Mouse (Mus musculus) liver, embryonic 15.5 days (tissue): Measurements from ENCODE around the gene Dennd1c. TPM values are rescaled to one million over a fixed set of nuclear protein-coding genes. Genes with fewer than 3 reads are reported as not detected.
"Not testable (repeated sequence)": the region's sequence is repeated elsewhere in the genome, so short reads cannot be mapped to it uniquely, and the experiment has no call there.

Experiments
- ATAC-seq: fragments of 200-750 bp; cut with Nextera tagmentation; 2 replicates; pipeline ENCODE4 v1.8.0; 2017; ENCODE audit warnings: moderate number of reproducible peaks, mild to moderate bottlenecking, moderate library complexity; ENCODE audit not compliant: insufficient read depth
- H3K27ac ChIP-seq: fragments of 300-500 bp; sonication (generic); replicated peaks from 2 replicates; pipeline ENCODE4 v1.5.1; 2015; ENCODE audit warnings: mild to moderate bottlenecking, inconsistent platforms
- H3K27me3 ChIP-seq: fragments of 300-500 bp; sonication (generic); 2 replicates; pipeline ENCODE4 v1.6.1; 2015; ENCODE audit warnings: mild to moderate bottlenecking, inconsistent platforms
- H3K36me3 ChIP-seq: fragments of 300-500 bp; sonication (generic); replicated peaks from 2 replicates; pipeline ENCODE4 v1.6.1; 2015; ENCODE audit warnings: moderate library complexity, mild to moderate bottlenecking, inconsistent platforms
- H3K4me1 ChIP-seq: fragments of 300-500 bp; sonication (generic); replicated peaks from 2 replicates; pipeline ENCODE4 v1.6.1; 2015; ENCODE audit warnings: inconsistent platforms
- H3K4me2 ChIP-seq: fragments of 300-500 bp; sonication (generic); 2 replicates; pipeline ENCODE4 v1.6.1; 2015; ENCODE audit warnings: moderate library complexity, mild to moderate bottlenecking, inconsistent platforms
- H3K4me3 ChIP-seq: fragments of 300-500 bp; sonication (generic); replicated peaks from 2 replicates; pipeline ENCODE4 v1.5.1; 2015; ENCODE audit warnings: mild to moderate bottlenecking, inconsistent platforms
- H3K9ac ChIP-seq: fragments of 300-500 bp; sonication (generic); 2 replicates; pipeline ENCODE4 v1.6.1; 2015; ENCODE audit warnings: moderate library complexity, mild to moderate bottlenecking, inconsistent platforms
- H3K9me3 ChIP-seq: fragments of 300-500 bp; sonication (generic); replicated peaks from 2 replicates; pipeline ENCODE4 v1.6.1; 2016; ENCODE audit warnings: inconsistent platforms
- WGBS: fragments of 180-500 bp; shearing (Covaris S2); methylation state at CpG from one replicate; pipeline ENCODE4 v1.1.7; 2015; ENCODE audit warnings: mixed read lengths; ENCODE audit not compliant: insufficient replicate concordance; 5-methylcytosine and 5-hydroxymethylcytosine counted together
- polyA plus RNA-seq: library from polyadenylated mRNA; unstranded; fragments of >200 nt; fragmentation: Nextera tagmentation; extraction: Ambion mirVana; gene quantifications from 2 replicates; pipeline ENCODE4 v1.2.1, GENCODE M21; 2015

Gene Dennd1c
- polyA plus RNA-seq, 1 experiment from 2014 or later = 2.6 TPM

DNA sequence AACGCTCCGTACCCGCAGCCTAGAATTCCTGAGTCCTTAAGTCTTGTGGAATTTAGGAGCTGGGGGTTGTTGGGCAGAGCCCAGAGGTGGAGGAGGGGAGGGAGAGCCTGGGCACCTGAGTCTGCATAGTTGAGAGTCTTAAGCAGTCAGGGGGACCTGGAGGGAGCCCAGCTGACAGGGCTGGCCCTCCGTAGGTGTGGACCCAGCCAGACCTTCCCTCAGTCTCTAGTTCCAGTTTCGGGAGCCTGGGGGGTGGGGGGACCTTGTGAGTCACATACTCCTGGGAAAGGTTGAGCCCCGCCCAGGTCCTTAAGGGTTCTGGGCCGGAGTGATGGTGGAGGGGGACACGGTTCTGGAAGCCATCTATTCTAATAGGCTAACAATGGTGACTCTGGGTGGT, 15.3 kb downstream of the Dennd1c start:
- Histone ChIP-seq H3K9ac (0 out of 2 replicates have a peak overlapping the region, but pooled peaks have one; percentile 6), H3K27ac (no peak overlapping the region), H3K4me3 (peak overlapping the region; percentile 50), H3K4me2 (peak overlapping the region; percentile 42), H3K4me1 (peaks cover 51% of the 10 kb centered on the region), H3K9me3 (no peaks in the 10 kb centered on the region), H3K36me3 (no peaks in the 10 kb centered on the region), H3K27me3 (peaks cover 74% of the 10 kb centered on the region)
- 32% methylated on average over 8 of the region's 8 CpGs for WGBS
- no peak for ATAC-seq

DNA sequence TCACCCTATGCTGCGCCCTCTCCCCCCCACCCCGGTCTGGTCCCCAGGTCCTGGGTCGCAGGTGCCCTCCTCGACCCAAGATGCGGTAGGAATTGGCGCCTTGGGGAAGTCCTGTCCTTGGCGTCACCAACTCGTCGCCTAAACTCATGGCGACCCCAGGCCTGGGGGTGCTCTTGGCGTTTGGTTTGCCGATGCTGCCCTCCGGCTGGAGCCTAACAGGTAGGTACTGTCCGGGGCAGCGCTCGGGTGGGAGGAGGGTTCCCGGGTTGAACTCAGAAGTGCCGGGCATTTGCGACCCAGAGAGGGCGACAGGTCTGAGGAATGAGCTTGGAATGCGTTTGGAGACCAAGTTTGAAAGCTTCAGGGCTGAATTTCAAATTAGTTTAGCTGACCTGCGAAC, 15.8 kb downstream of the Dennd1c start:
- Histone ChIP-seq H3K36me3 (no peaks in the 10 kb centered on the region), H3K4me2 (peak overlapping the region; percentile 60), H3K27ac (no peak overlapping the region; the same call in 1 of the 2 replicates), H3K4me3 (peak overlapping the region; percentile 50), H3K27me3 (peaks cover 79% of the 10 kb centered on the region), H3K9ac (0 out of 2 replicates have a peak overlapping the region, but pooled peaks have one; percentile 6), H3K4me1 (peaks cover 53% of the 10 kb centered on the region), H3K9me3 (no peaks in the 10 kb centered on the region)
- 4% methylated on average over 22 of the region's 22 CpGs for WGBS
- no peak for ATAC-seq

DNA sequence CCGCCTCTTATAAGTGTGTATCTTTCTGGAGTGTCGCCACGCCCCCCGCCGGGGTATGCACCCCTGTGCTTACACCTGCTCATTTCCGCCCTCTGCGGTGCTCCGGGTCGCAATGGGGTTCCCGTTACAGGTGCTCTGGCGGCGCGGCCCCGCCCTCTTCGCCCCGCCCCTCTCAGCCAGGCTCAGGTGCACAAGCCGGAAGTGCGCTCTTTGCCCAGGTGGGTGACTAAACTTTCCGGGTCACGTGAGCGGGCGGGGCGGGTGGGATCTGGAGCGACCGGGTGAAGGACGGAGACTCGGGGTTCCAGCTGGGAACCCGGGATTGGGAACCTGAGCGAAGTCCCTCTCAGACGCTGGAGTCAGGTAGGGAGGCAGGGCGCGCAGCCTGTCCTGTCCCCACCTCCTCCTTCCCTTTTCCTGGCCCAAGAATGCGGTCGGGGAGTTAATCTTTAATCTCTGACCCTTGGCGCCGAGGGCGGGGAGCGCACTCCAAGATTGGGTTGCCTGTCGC, 16.2 kb downstream of the Dennd1c start:
- H3K4me2 ChIP-seq = peak overlapping the region; percentile 60
- peak overlapping the region; percentile 50 for H3K4me3 ChIP-seq
- no peaks in the 10 kb centered on the region for H3K9me3 ChIP-seq
- 0 out of 2 replicates have a peak overlapping the region, but pooled peaks have one; percentile 6 for H3K9ac ChIP-seq
- peak; percentile 17; the same call in 1 of the 2 replicates for ATAC-seq
- peaks cover 79% of the 10 kb centered on the region for H3K27me3 ChIP-seq
- no peaks in the 10 kb centered on the region for H3K36me3 ChIP-seq
- H3K4me1 ChIP-seq = peaks cover 51% of the 10 kb centered on the region
- 2% methylated on average over 39 of the region's 39 CpGs for WGBS
- no peak overlapping the region; the same call in 1 of the 2 replicates for H3K27ac ChIP-seq

DNA sequence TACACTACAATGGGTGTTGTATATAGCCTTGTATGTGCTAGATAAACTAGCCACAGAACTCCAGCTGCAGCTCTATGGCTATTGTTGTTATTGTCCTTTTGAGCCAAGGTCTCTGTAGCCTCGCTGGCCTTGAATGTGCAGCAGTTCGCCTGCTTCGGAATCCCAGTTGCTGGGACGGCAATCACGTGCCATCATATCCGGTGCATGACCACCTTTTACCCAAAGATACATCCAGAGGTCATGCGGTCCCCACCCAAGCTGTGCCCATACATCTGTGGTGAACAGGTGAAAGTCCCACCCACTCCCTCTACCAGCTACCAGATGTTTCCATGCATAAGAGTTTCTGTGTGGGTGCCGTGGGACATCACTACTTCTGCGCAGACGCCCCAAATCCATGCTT, 17.2 kb downstream of the Dennd1c start:
- Histone ChIP-seq H3K9me3 (no peaks in the 10 kb centered on the region), H3K4me3 (peak overlapping the region; percentile 64), H3K36me3 (no peaks in the 10 kb centered on the region), H3K27ac (no peak overlapping the region), H3K4me2 (peak overlapping the region; percentile 91), H3K9ac (no peak overlapping the region), H3K27me3 (peaks cover 79% of the 10 kb centered on the region), H3K4me1 (peaks cover 42% of the 10 kb centered on the region)
- ATAC-seq = no peak
- WGBS = 29% methylated on average over 10 of the region's 10 CpGs

DNA sequence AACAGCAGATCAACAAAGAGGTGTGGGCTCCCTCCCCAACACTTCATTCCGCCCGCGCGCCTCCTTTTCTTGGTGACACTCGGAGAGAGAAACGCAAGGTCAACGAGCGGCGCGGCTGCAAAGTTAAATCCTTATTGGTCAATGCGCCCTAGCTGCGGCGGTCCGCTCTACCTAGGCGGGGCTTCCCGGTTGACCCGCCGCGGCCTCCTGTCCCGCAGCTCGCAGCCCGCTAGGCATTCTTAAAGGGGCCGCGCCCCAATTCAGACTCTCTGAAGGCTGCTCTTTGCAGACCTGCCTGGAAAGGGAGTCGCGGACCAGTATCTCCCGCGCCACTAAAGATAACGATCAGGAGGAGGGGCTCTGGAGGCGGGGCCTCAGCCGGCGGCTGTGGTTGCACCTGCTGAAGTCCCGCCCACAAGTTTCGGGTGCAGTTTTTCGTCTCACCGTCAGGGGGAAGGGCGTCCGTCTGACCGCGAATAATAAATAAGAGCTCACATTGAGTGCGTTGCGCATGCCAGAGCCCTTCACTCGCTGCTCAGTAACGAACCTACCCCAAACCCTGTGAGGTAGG, 18.0 kb downstream of the Dennd1c start:
- H3K9ac ChIP-seq = peak overlapping the region; percentile 66
- peaks cover 42% of the 10 kb centered on the region for H3K4me1 ChIP-seq
- WGBS = under 1% methylated on average over 44 of the region's 44 CpGs
- peak; percentile 80 for ATAC-seq
- H3K27ac ChIP-seq = peak overlapping the region; percentile 75
- H3K36me3 ChIP-seq = no peaks in the 10 kb centered on the region
- H3K4me3 ChIP-seq = peak overlapping the region; percentile 64
- H3K4me2 ChIP-seq = peak overlapping the region; percentile 91
- peaks cover 76% of the 10 kb centered on the region for H3K27me3 ChIP-seq
- H3K9me3 ChIP-seq = no peaks in the 10 kb centered on the region

DNA sequence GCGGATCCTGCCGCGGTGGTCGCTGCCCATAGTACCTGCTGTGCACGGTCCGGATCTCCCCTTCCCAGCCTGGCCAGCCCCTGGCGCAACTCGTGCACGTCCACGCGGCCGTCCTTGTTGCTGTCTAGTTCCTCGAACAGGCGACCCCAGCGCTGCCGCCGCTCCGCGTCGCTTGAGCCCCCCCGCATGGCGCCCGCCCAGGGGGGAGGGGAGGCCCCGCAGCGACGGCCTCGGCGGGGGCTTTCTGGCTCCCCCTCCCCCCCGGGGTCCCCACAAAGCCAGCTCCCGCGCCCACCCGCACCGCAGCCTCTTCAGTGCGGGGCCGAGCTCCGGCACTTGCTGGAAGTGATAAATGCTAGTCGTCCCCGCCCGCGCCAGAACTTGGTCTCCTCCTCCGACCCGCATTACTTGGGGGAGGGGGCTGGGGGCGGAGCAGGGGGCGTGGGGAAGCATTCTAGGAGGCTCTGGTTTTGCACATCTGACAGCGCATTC, 18.8 kb downstream of the Dennd1c start, which contains the start of gene Slc25a23:
TSS of gene Slc25a23 (minus strand) at position 378 of the 492 bp plus-strand sequence.
- peaks cover 42% of the 10 kb centered on the region for H3K4me1 ChIP-seq
- peak within 1 kb of the TSS; percentile 91 for H3K4me2 ChIP-seq
- H3K9ac ChIP-seq = peak within 1 kb of the TSS; percentile 66
- ATAC-seq = peak; percentile 22
- peak within 1 kb of the TSS; percentile 64 for H3K4me3 ChIP-seq
- no peaks in the 10 kb centered on the region for H3K36me3 ChIP-seq
- peaks cover 68% of the 10 kb centered on the region for H3K27me3 ChIP-seq
- peak within 1 kb of the TSS; percentile 75 for H3K27ac ChIP-seq
- H3K9me3 ChIP-seq = no peaks in the 10 kb centered on the region
- 1% methylated on average over 44 of the region's 45 CpGs for WGBS

DNA sequence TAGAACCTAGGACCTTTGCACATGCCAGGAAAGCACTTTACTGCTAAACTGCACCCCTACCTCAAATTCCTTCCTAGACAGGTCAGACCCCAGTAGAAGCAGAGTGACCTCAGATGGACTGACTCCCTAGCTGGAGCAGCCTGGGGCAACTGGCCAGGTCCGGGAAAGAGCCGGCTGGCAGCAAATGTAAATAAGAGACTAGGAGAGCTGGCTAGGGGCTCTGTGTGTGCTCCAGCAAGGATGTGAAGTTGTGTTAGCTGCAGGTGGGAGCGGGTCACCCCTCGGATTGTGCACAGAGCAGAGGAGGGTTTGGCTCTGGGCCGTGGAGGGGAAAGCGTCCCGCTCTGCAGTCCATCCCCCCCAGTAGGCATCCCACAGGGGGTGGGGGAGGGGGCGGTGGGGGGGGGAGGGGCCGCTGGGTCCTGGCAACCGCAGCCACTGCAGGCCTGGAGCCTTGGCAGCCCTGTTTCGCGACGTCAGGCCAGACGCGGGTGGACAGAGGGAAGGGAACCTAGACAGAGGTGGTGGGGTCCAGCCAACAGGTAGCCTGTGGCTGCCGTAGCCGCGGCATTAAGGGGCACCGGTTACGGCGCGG, 19.3 kb downstream of the Dennd1c start, which contains the start of gene Crb3:
TSS of gene Crb3 (plus strand) at position 215 of the 595 bp plus-strand sequence.
- Histone ChIP-seq H3K4me2 (peak within 1 kb of the TSS; percentile 91), H3K4me1 (peaks cover 42% of the 10 kb centered on the region), H3K9ac (peak within 1 kb of the TSS; percentile 66), H3K27ac (peak within 1 kb of the TSS; percentile 75), H3K27me3 (peaks cover 63% of the 10 kb centered on the region), H3K4me3 (peak within 1 kb of the TSS; percentile 64), H3K36me3 (no peaks in the 10 kb centered on the region), H3K9me3 (no peaks in the 10 kb centered on the region)
- no peak for ATAC-seq
- 5% methylated on average over 19 of the region's 22 CpGs for WGBS

DNA sequence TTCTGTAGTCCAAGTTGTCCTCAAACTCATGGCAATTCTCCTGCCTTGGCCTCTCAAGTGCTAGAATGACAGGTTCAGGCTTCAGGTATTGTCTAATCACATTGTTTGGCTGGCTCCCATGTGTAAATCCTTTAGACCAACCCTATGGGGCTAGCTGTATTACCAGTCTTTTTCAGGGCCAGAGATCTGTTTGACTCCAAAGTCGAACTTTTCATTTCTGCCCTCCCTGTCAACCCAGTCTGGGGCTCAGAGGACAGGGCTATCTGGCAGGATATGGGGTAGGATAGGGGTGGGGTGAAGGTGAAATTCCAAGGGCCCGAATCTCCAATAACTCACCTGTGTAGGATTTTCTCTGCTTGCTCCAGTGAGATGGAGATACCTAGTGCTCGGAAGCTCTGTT, 22.1 kb downstream of the Dennd1c start:
- Histone ChIP-seq H3K4me3 (no peak overlapping the region), H3K27me3 (peaks cover 37% of the 10 kb centered on the region), H3K9ac (no peak overlapping the region), H3K9me3 (no peaks in the 10 kb centered on the region), H3K27ac (0 out of 2 replicates have a peak overlapping the region, but pooled peaks have one; percentile 24), H3K4me2 (no peak overlapping the region), H3K36me3 (peaks cover 13% of the 10 kb centered on the region; the same call in 1 of the 2 replicates), H3K4me1 (peaks cover 28% of the 10 kb centered on the region)
- WGBS = 56% methylated on average over 3 of the region's 3 CpGs
- peak; percentile 7; the same call in 1 of the 2 replicates for ATAC-seq

DNA sequence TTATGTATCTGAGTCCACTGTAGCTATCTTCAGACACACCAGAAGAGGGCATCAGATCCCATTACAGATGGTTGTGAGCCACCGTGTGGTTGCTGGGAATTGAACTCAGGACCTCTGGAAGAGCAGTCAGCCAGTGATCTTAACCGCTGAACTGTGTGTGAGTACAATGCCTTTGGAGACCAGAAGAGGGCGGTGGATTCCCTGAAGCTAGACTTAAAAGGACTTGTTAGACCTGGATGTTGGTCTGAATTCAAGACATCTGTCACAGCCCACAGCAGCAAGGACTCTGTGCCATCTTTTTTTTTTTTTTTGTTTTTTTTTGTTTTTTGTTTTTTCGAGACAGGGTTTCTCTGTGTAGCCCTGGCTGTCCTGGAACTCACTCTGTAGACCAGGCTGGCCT, 26.6 kb downstream of the Dennd1c start:
- H3K9ac ChIP-seq, H3K4me1 ChIP-seq, ATAC-seq, H3K27me3 ChIP-seq, H3K4me2 ChIP-seq, H3K4me3 ChIP-seq, H3K27ac ChIP-seq, H3K9me3 ChIP-seq: not testable (repeated sequence)
- 61% methylated on average over 4 of the region's 4 CpGs for WGBS
- H3K36me3 ChIP-seq = peaks cover 17% of the 10 kb centered on the region; the same call in 1 of the 2 replicates

DNA sequence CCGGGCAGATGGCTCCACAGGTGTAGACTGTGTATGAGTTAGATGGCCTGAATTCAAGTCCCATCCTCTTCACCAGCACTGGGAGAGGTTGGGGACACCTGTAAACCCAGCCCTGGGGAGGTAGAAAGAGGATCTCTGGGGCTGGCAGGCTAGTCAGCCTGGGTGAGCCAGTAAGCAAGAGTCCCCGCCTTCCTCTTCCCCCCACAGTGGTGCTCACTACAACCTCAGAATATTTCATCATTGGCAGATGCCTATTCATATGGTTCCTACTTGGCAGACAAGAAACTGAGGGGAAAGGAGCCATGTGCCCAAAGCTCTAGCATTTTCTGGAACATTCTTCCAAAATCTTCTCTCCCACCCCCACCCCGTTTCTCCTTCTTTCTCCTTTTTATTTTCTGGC, 29.5 kb downstream of the Dennd1c start:
- no peak for ATAC-seq
- Histone ChIP-seq H3K27ac (no peak overlapping the region), H3K4me3 (no peak overlapping the region), H3K9me3 (no peaks in the 10 kb centered on the region), H3K36me3 (peaks cover 20% of the 10 kb centered on the region; the same call in 1 of the 2 replicates), H3K4me2 (no peak overlapping the region), H3K4me1 (no peaks in the 10 kb centered on the region), H3K27me3 (no peaks in the 10 kb centered on the region), H3K9ac (no peak overlapping the region)
- WGBS = 61% methylated on average over 3 of the region's 3 CpGs

DNA sequence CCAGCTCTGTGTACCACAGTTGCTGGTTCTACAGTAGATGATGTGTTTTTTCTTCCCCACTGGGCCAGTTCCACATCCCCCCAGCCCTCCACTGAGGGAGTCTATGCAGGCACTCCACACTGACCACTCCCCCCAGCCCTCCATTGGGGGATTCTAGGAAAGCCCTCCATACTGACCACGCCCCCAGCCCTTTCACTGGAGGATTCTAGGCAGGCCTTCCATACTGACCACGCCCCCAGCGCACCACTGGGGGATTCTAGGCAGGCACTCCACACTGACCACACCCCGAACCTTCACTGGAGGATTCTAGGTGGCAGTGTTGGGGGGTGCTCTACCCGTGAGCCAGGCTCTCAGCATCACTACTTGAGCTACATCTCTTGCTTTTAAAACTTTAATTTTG, 30.9 kb downstream of the Dennd1c start:
- ATAC-seq = 0 out of 2 replicates have a peak, but pooled peaks have one; percentile 22
- no peak overlapping the region for H3K4me3 ChIP-seq
- 36% methylated on average over 5 of the region's 5 CpGs for WGBS
- peaks cover 9% of the 10 kb centered on the region; the same call in 1 of the 2 replicates for H3K36me3 ChIP-seq
- no peaks in the 10 kb centered on the region for H3K9me3 ChIP-seq
- no peak overlapping the region for H3K27ac ChIP-seq
- H3K4me2 ChIP-seq = no peak overlapping the region
- no peak overlapping the region for H3K9ac ChIP-seq
- H3K4me1 ChIP-seq = no peaks in the 10 kb centered on the region
- H3K27me3 ChIP-seq = no peaks in the 10 kb centered on the region
